Mouse (Mus musculus) ovary, postnatal 36 days (tissue): ENCODE measurements around the gene Gm21828.
"Not testable (repeated sequence)": the region's sequence is repeated elsewhere in the genome, so short reads cannot be mapped to it uniquely, and the experiment has no call there.

Source experiments
- DNase-seq: peaks from one replicate; pipeline ENCODE4 v3.0.0; 2022; ENCODE audit warnings: low spot score, mixed read lengths

Gm21828 gene

GRCm38 (mm10) chrY:13223828-13224227 is at the start of gene Gm21828:
Gm21828 (minus strand) TSS chrY:13223928.
- DNase-seq: not testable (repeated sequence)

GRCm38 (mm10) chrY:13252091-13252490 is 28.4 kb upstream of the Gm21828 start, which contains the start of the genes Gm21440 and Gm21454:
Gm21440 (plus strand) TSS chrY:13252391.
Gm21454 (plus strand) TSS chrY:13252442.
- not testable (repeated sequence) for DNase-seq
